Mouse (Mus musculus): ENCODE measurements around the gene Tmem72. TPM values are rescaled to one million over a fixed set of nuclear protein-coding genes. Genes with fewer than 3 reads are reported as not detected.

Gene Tmem72
- 0.12 and 0.17 TPM in 2 replicates for total RNA-seq (2015)
- under 0.01 and 0.03 TPM in 2 replicates for total RNA-seq (2017)

GRCm38 (mm10) chr6:116716666-116717065, at the start of gene Tmem72:
Tmem72 (minus strand) TSS chr6:116716913.
- no peak for ATAC-seq (replicated peaks; ENCODE audit: poor library complexity)

GRCm38 (mm10) chr6:116764524-116764923, 47.8 kb upstream of the Tmem72 start:
- ATAC-seq (replicated peaks; ENCODE audit: poor library complexity): no peak

DNA sequence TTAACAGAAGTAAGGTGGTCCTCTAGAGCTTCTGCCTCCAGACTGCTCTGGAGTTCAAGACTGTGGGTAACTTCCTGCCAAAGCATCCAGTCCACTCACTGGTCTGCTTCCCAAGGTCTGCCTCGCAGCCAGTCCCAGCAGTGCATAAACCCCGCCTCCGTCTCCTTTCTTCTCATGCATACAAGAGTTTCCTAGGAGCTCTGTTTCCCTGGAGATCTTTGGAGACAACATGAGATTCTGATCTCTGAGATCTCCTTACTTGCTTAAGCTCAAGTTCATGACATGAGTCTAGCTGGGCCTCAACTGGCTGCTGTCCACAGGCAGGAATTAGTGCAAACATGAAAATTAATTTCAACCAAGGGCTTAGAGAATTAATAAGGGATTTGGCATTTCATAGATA, 45.6 kb upstream of the Tmem72 start:
- no peak for ATAC-seq (replicated peaks; ENCODE audit: poor library complexity)

DNA sequence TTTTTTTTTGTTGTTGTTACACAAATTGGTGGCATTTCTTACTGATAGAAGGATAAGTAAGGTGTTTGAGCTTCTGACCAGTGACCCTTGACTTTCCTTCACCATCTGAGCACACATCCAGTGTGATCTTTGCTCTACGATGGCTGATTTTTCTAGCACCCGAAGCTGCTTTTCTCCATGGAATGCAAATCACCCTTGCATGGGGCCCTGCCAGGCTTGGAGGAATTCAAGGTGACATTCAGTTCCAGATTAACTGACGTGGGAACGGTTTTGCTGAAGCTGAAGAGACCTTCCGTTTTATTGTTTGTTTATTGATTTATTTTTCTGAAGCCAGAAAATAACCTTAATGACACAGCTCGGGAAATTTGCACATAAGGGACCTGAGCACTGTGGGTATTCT, 43.5 kb upstream of the Tmem72 start:
- no peak for ATAC-seq (replicated peaks; ENCODE audit: poor library complexity)

- peak; percentile 72 for ATAC-seq (replicated peaks; ENCODE audit: poor library complexity)
Observed at GRCm38 (mm10) chr6:116756364-116756763, 39.7 kb upstream of the Tmem72 start.

DNA sequence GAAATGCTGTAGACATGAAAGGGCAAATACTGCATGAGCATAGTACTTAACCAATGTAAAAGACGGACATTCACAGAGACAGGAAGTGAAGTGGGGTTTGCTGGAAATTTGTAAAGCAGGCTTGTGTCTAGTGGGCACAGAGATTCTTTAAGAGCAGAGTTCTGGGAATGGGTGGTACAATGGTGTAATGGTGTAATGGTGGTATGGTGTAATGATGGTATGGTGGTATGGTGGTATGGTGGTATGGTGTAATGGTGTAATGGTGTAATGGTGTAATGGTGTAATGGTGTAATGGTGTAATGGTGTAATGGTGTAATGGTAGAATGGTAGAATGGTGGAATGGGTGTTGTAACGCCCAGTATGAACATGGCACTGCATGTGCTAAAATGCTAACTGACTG, 21.3 kb upstream of the Tmem72 start:
- peak; percentile 58; the same call in 1 of the 2 replicates for ATAC-seq (replicated peaks; ENCODE audit: poor library complexity)

- peak; percentile 67 for ATAC-seq (replicated peaks; ENCODE audit: poor library complexity)
Observed at GRCm38 (mm10) chr6:116735361-116735760, 18.6 kb upstream of the Tmem72 start.

GRCm38 (mm10) chr6:116733577-116733976, 16.9 kb upstream of the Tmem72 start:
- ATAC-seq (replicated peaks; ENCODE audit: poor library complexity): peak; percentile 89

GRCm38 (mm10) chr6:116724489-116725160, 7.9 kb upstream of the Tmem72 start:
- ATAC-seq (replicated peaks; ENCODE audit: poor library complexity): peak; percentile 96

DNA sequence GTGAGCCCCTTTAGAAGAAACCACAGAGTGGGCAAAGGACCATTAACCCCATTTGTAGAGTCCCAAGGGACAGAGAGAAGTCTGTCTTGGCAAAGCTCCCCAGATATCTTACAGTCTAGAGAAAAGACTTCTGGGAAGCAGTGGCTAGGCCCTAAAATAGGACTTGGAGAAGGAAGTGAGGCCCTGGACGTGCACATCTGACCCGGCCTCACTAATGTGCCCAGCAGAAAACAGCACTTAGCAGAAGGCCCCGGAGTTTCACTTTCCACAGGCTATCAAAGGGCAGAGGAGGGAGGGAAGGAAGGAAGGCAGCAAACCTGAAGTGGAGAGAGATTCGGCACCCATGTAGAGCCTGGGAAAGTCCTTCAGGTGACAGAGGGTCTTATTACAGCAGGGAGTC, 2.2 kb upstream of the Tmem72 start:
- ATAC-seq (replicated peaks; ENCODE audit: poor library complexity): peak; percentile 78

GRCm38 (mm10) chr6:116718361-116718760, 1.6 kb upstream of the Tmem72 start:
- ATAC-seq (replicated peaks; ENCODE audit: poor library complexity): no peak

DNA sequence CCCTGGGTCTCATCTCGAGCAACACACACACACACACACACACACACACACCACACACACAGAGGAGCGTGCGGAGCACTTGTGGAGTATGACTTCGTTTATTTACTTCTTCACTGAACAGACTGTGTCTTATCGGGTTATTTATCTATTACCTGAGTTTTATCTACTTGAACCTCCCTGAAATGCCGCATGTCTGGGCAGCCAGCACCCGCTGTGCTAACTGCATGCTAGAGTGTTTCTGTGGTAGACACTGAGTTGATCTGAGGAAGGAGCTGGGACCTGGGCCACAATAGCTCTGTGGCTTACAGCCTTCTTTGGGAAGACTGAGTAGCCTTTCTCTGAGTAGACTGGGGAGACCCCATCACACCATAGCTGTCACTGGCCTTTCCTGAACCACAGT, 1.1 kb upstream of the Tmem72 start:
- ATAC-seq (replicated peaks; ENCODE audit: poor library complexity): no peak

DNA sequence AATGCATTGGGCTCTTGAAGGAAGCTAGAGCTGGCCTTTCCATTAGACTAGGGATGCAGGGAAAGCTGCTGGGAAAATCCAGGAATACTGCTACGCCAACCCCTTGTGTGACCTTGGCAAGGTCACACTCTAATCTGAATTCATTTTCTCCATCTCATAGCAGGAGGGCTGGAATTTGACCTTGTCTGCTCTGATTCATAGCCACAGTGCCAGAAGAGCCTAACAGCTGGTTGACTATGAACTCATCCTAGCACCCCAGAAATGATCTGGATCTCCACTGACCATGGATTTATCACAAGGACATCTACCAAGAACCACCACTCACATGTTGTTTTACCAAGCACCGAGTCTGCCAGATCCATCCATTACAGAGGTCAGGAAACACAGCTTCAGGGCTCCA, 1.5 kb downstream of the Tmem72 start:
- ATAC-seq (replicated peaks; ENCODE audit: poor library complexity): no peak

DNA sequence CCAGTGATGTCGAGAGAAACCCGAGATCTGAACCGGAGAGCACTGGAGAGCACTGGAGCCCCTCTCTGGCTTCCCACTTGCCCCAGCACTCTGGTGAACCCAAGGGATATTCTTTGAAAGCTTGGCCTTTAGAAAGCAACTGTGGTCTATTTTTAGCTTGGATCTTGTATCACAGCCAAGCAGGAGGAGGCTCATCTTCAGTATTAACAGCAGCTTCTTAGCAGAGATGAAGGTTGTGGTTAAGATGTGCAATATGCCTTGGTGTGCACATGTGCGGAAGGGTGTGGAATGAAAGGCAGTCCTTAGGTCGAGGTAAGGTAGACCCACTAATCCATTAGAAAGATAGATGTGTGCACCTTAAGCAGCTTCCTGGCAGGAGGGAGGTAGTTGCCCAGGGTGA, 2.1 kb downstream of the Tmem72 start:
- no peak for ATAC-seq (replicated peaks; ENCODE audit: poor library complexity)

- no peak for ATAC-seq (replicated peaks; ENCODE audit: poor library complexity)
Observed at GRCm38 (mm10) chr6:116713966-116714365, 2.7 kb downstream of the Tmem72 start.

DNA sequence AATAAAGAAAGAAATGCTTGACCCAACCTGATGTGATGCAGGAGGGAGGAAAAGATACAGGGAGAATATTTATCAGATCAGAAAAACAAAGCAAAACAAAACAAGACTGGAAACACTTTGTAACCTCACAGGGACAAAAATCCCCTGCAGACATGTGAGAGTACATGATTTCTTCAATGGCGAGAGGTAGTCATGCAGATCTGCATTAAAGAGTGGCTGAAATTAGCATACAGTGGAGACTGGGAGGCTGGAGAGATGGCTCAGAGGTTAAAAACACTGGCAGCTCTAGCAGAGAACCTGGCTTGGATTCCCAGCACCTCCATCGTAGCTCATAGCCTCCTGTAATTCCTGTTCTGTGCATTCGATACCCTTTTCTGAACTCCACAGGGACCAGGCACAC, 4.2 kb downstream of the Tmem72 start:
- no peak for ATAC-seq (replicated peaks; ENCODE audit: poor library complexity)

GRCm38 (mm10) chr6:116712062-116712461, 4.7 kb downstream of the Tmem72 start:
- ATAC-seq (replicated peaks; ENCODE audit: poor library complexity): peak; percentile 91

DNA sequence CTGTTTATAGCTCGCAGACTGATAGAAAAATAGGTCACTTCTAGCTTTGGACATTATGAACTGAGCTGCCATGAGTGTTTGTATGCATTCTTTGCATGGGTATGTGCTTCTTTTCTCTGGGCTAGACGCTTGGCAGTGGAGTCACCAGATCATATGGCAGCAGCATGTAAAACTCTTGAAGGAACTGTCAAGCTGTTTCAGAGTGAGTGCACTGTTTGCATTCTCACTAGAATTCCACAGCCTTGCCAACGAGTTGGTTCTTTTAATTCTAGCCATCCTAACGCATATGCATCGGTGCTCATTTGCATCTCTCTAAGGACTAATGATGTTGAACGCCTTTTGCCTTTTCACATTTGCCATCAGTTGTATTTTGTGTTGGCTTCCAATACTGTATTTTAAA, 12.4 kb downstream of the Tmem72 start:
- no peak for ATAC-seq (replicated peaks; ENCODE audit: poor library complexity)

DNA sequence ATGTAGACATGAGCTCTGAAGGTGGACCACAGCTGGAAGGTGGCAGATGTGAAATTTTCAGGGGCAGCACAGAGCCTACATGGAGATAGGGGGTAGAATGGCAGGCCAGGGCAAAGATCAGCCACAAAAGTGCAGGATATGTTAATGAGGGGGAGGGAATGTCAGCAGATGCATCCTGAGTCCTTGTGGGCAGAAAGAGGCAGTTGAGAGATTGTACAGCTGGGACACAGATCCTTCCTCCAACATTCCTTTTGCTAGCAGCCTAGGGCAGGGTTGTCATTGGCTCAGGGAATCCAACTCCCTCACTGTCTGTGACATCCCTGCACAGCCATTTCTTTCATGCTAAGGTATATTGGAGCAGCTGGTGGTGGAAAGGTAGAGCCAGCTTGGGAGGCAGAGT, 15.9 kb downstream of the Tmem72 start:
- ATAC-seq (replicated peaks; ENCODE audit: poor library complexity): peak; percentile 58

DNA sequence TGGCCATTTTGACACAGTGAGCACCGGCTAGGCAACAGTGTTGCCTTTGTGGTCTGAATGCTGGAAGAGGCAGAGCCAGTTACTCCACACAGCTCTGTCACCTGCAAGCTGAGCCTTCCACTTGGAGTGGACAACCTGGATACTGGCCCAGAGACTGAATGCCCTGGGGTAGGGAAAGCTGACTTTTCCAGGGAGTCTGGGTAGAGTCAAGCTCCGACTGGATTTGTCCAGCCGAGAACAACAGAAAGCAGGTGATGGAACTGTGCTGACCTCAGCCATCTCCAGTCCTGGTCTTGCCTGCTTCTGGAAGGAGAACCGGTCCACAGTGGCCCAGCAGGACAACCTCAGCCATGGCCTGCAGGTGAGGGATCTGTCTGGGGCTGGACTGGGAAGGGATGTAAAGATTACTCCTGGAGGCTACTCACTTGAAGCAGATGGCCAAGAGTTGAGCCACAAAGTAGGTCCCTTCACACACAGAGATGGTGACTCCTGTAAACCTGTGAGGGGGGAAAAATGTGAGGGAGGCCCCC, 18.8 kb downstream of the Tmem72 start:
- ATAC-seq (replicated peaks; ENCODE audit: poor library complexity): no peak

DNA sequence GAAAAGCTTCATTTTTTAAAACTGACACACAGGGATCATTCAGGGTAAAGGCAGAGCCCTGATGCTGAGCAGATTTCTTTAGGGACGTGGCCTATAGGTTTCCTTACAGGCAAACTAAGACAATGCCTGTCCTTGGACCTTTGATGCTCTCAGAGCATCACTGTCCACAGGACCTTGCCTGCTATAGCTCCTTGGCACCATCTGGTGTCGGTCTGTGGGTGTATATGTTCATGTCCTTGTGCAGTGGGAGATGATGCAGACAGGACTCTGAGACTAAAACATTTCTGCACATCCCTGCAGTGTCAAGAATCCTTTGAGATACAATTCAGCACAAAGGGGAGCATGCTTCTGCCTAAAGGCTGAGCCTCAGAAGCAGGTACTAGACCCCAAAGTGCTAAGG, 19.3 kb downstream of the Tmem72 start:
- peak; percentile 67 for ATAC-seq (replicated peaks; ENCODE audit: poor library complexity)

- ATAC-seq (replicated peaks; ENCODE audit: poor library complexity): no peak
Observed at GRCm38 (mm10) chr6:116694346-116694745, 22.4 kb downstream of the Tmem72 start.

GRCm38 (mm10) chr6:116693639-116694038, 23.1 kb downstream of the Tmem72 start:
- no peak for ATAC-seq (replicated peaks; ENCODE audit: poor library complexity)
